Mouse (Mus musculus) small intestine, adult 2 months (tissue): ENCODE results near the gene Etnk2. TPM values are rescaled to one million over a fixed set of nuclear protein-coding genes. Genes with fewer than 3 reads are reported as not detected.

Experiments used
- H3K27ac ChIP-seq: fragments of 200-500 bp; 2 replicates; pipeline ENCODE4 v1.5.1; 2012; ENCODE audit warnings: low read depth, low read length, control low read depth, inconsistent platforms; ENCODE audit not compliant: insufficient read depth
- H3K27me3 ChIP-seq: fragments of 200-500 bp; 2 replicates; pipeline ENCODE4 v1.6.1; 2012; ENCODE audit warnings: mild to moderate bottlenecking, moderate library complexity, low read length, inconsistent platforms; ENCODE audit not compliant: control insufficient read depth, insufficient read depth
- H3K36me3 ChIP-seq: fragments of 200-500 bp; 2 replicates; pipeline ENCODE4 v1.6.1; 2012; ENCODE audit warnings: mild to moderate bottlenecking, low read length, control low read depth, inconsistent platforms; ENCODE audit not compliant: control insufficient read depth, insufficient read depth
- H3K4me1 ChIP-seq: fragments of 200-500 bp; 2 replicates; pipeline ENCODE4 v1.6.1; 2012; ENCODE audit warnings: low read length, inconsistent platforms, mixed read lengths; ENCODE audit not compliant: control insufficient read depth, insufficient read depth, insufficient read length
- H3K4me3 ChIP-seq: fragments of 200-500 bp; 2 replicates; pipeline ENCODE4 v1.5.1; 2012; ENCODE audit warnings: low read depth, mild to moderate bottlenecking, control low read depth, inconsistent platforms, low read length, moderate library complexity
- CTCF ChIP-seq: fragments of 200-500 bp; IDR thresholded peaks from 2 replicates; pipeline ENCODE4 v1.5.1; 2012; ENCODE audit warnings: low read depth, mild to moderate bottlenecking, control low read depth, inconsistent platforms, low read length, moderate library complexity, mixed read lengths; ENCODE audit not compliant: insufficient replicate concordance, insufficient read length; ENCODE audit errors: extremely low read depth
- POLR2A ChIP-seq: fragments of 200-500 bp; IDR thresholded peaks from 2 replicates; pipeline ENCODE4 v1.6.1; 2012; ENCODE audit warnings: low read depth, mild to moderate bottlenecking, control low read depth, inconsistent platforms, low read length, moderate library complexity
- WGBS: fragments of 180-500 bp; shearing (Covaris S2); methylation state at CpG from one replicate; pipeline ENCODE4 v1.1.7; 2018; 5-methylcytosine and 5-hydroxymethylcytosine counted together
- polyA plus RNA-seq: library from polyadenylated mRNA; depleted of rRNA; stranded (reverse); fragments of >200 nt; gene quantifications from 2 replicates; pipeline ENCODE4 v1.2.3, GENCODE M21; 2012

Etnk2 gene
- polyA plus RNA-seq, 1 experiment, result 1.0 TPM

DNA sequence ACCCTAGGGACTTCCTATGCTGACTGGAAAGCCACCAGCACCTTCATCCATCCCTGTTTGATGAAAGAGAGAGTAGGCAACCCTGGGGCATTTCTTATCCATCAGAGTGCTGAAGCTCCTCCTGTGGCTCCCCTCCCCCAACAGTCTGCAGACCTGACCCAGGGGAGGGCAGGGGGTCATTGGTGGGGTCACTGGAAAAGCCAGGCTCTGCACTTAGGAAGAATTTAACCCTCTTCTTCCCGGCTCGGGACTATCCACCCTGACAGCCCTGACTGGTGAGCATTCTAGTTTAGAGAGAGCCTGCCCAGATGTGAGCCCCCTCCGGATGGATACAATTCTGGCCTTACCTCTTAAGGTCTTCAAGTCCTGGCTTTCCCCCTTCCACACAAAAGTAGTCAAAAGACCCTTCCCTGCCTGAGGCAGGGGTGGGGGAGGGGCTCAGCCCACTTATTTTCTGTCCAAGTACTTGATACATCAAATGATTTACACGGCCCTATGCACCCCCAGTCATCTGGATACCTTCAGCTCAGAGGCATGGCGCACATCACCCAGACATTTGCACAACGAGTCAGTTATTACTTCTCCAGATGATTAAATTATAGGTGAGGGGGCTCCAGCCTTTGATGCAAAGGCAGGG, 45.6 kb downstream of the Etnk2 start:
- no peaks in the 10 kb centered on the region for H3K27me3 ChIP-seq
- H3K4me3 ChIP-seq, result no peak overlapping the region
- TF ChIP-seq POLR2A, result no peak
- TF ChIP-seq CTCF, result no peak
- peaks cover 21% of the 10 kb centered on the region for H3K4me1 ChIP-seq
- 75% methylated on average over 6 of the region's 6 CpGs for WGBS
- H3K36me3 ChIP-seq, result no peaks in the 10 kb centered on the region
- H3K27ac ChIP-seq, result no peak overlapping the region

GRCm38 (mm10) chr1:133409786-133410185, 46.4 kb downstream of the Etnk2 start:
- H3K4me3 ChIP-seq, result no peak overlapping the region
- no peaks in the 10 kb centered on the region for H3K27me3 ChIP-seq
- H3K4me1 ChIP-seq, result peaks cover 29% of the 10 kb centered on the region
- H3K36me3 ChIP-seq, result no peaks in the 10 kb centered on the region
- H3K27ac ChIP-seq, result no peak overlapping the region
- TF ChIP-seq POLR2A, result no peak
- no peak for TF ChIP-seq CTCF
- WGBS, result 59% methylated on average over 9 of the region's 9 CpGs

GRCm38 (mm10) chr1:133411506-133412147, 48.3 kb downstream of the Etnk2 start:
- WGBS, result 80% methylated on average over 8 of the region's 8 CpGs
- H3K4me3 ChIP-seq, result no peak overlapping the region
- no peak for TF ChIP-seq POLR2A
- no peak for TF ChIP-seq CTCF
- H3K36me3 ChIP-seq, result no peaks in the 10 kb centered on the region
- peaks cover 46% of the 10 kb centered on the region for H3K4me1 ChIP-seq
- H3K27me3 ChIP-seq, result no peaks in the 10 kb centered on the region
- H3K27ac ChIP-seq, result no peak overlapping the region

DNA sequence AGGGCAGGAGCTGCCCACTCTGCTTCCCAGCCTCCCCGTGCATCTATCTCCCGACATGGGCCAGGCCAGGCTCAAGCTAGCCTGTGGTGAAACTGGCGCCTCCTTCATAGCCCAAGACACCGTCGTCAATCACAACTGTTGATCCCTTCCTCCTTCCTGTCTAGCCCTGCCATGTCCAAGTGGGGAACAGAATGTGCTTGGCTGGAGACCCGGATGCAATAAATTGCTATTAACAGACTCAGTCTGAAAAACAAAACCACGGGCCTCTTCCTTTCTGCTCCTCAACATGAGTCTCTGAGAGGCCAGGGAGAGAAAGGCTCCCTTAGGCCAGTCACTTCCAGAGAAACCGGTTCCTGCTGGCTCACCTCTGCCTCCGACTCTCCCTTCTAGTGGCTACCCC, 49.6 kb downstream of the Etnk2 start:
- TF ChIP-seq CTCF, result no peak
- TF ChIP-seq POLR2A, result no peak
- 47% methylated on average over 9 of the region's 9 CpGs for WGBS

GRCm38 (mm10) chr1:133415086-133415485, 51.7 kb downstream of the Etnk2 start:
- H3K36me3 ChIP-seq, result no peaks in the 10 kb centered on the region
- no peaks in the 10 kb centered on the region for H3K27me3 ChIP-seq
- peak overlapping the region; percentile 13; the same call in 1 of the 2 replicates for H3K4me3 ChIP-seq
- no peak for TF ChIP-seq POLR2A
- TF ChIP-seq CTCF, result no peak
- peak overlapping the region; percentile 81 for H3K27ac ChIP-seq
- WGBS, result 22% methylated on average over 7 of the region's 7 CpGs
- H3K4me1 ChIP-seq, result peaks cover 52% of the 10 kb centered on the region

More for the DNA sequence above, 49.6 kb downstream of the Etnk2 start:
- no peaks in the 10 kb centered on the region for H3K36me3 ChIP-seq
- no peak overlapping the region for H3K4me3 ChIP-seq
- peaks cover 53% of the 10 kb centered on the region for H3K4me1 ChIP-seq
- peak overlapping the region; percentile 44 for H3K27ac ChIP-seq
- no peaks in the 10 kb centered on the region for H3K27me3 ChIP-seq

DNA sequence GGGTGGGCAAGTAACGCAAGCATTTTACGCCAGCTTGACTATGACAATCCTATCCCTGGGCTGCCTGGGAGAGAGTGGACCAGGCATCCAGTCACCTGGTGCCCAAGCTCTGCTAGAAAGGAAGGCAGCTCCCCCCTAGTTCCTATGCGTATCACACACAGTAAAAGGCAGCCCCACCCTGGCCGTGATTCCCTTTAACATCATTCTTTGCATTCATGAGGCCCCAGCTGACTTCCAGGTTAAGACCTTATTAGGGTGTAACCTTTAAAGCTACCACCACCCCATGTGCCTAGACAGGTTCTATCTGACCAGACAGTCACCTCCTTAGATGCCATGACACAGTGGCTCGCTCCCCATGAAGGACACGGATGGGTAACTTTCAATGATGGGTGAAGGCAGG, 52.1 kb downstream of the Etnk2 start:
- peak overlapping the region; percentile 81 for H3K27ac ChIP-seq
- no peak for TF ChIP-seq CTCF
- TF ChIP-seq POLR2A, result no peak
- H3K36me3 ChIP-seq, result no peaks in the 10 kb centered on the region
- H3K4me3 ChIP-seq, result no peak overlapping the region
- 36% methylated on average over 6 of the region's 6 CpGs for WGBS
- no peaks in the 10 kb centered on the region for H3K27me3 ChIP-seq
- peaks cover 50% of the 10 kb centered on the region for H3K4me1 ChIP-seq

GRCm38 (mm10) chr1:133416472-133416871, 53.1 kb downstream of the Etnk2 start:
- H3K4me1 ChIP-seq, result peaks cover 51% of the 10 kb centered on the region
- 60% methylated on average over 7 of the region's 7 CpGs for WGBS
- H3K27ac ChIP-seq, result no peak overlapping the region; the same call in 1 of the 2 replicates

More at GRCm38 (mm10) chr1:133416472-133416871, 53.1 kb downstream of the Etnk2 start:
- no peaks in the 10 kb centered on the region for H3K36me3 ChIP-seq
- no peaks in the 10 kb centered on the region for H3K27me3 ChIP-seq
- no peak overlapping the region for H3K4me3 ChIP-seq
- no peak for TF ChIP-seq POLR2A
- TF ChIP-seq CTCF, result no peak
